Mouse (Mus musculus) midbrain, embryonic 14.5 days (tissue): Measurements from ENCODE around the gene Arhgap27. TPM values are rescaled to one million over a fixed set of nuclear protein-coding genes. Genes with fewer than 3 reads are reported as not detected.

ENCODE experiments used
- ATAC-seq: fragments of 200-750 bp; cut with Nextera tagmentation; 2 replicates; pipeline ENCODE4 v1.8.0; 2017; ENCODE audit warnings: moderate number of reproducible peaks, moderate library complexity; ENCODE audit not compliant: low FRiP score, low TSS enrichment
- DNase-seq: peaks from one replicate; pipeline ENCODE4 v3.0.0-alpha.2; 2015
- H3K27ac ChIP-seq: fragments of 300-500 bp; sonication (generic); replicated peaks from 2 replicates; pipeline ENCODE4 v1.5.1; 2014; ENCODE audit warnings: mild to moderate bottlenecking, low read depth, low read length, moderate library complexity
- H3K27me3 ChIP-seq: fragments of 300-500 bp; sonication (generic); 2 replicates; pipeline ENCODE4 v1.6.1; 2014; ENCODE audit warnings: low read length, control low read depth, mixed read lengths; ENCODE audit not compliant: control insufficient read depth, insufficient read depth
- H3K36me3 ChIP-seq: fragments of 300-500 bp; sonication (generic); 2 replicates; pipeline ENCODE4 v1.6.1; 2014; ENCODE audit warnings: low read length, control low read depth; ENCODE audit not compliant: control insufficient read depth, insufficient read depth
- H3K4me1 ChIP-seq: fragments of 300-500 bp; sonication (generic); 2 replicates; pipeline ENCODE4 v1.6.1; 2014; ENCODE audit warnings: mild to moderate bottlenecking, antibody characterized with exemption, low read length, control low read depth; ENCODE audit not compliant: control insufficient read depth, insufficient read depth
- H3K4me2 ChIP-seq: fragments of 300-500 bp; sonication (generic); 2 replicates; pipeline ENCODE4 v1.6.1; 2014; ENCODE audit warnings: mild to moderate bottlenecking, low read length, moderate library complexity
- H3K4me3 ChIP-seq: fragments of 300-500 bp; sonication (generic); replicated peaks from 2 replicates; pipeline ENCODE4 v1.5.1; 2014; ENCODE audit warnings: low read depth, low read length
- H3K9ac ChIP-seq: fragments of 300-500 bp; sonication (generic); replicated peaks from 2 replicates; pipeline ENCODE4 v1.6.1; 2014; ENCODE audit warnings: mild to moderate bottlenecking, low read length, moderate library complexity
- H3K9me3 ChIP-seq: fragments of 300-500 bp; sonication (generic); 2 replicates; pipeline ENCODE4 v1.6.1; 2016; ENCODE audit warnings: low read length, control low read depth, mixed read lengths; ENCODE audit not compliant: control insufficient read depth
- WGBS: fragments of 180-500 bp; shearing (Covaris S2); extraction: QIAGEN DNeasy Blood & Tissue Kit; methylation state at CpG from one replicate; pipeline ENCODE4 v1.1.7; 2014; 5-methylcytosine and 5-hydroxymethylcytosine counted together
- polyA plus RNA-seq: library from polyadenylated mRNA; unstranded; fragments of >200 nt; fragmentation: Nextera tagmentation; extraction: Ambion mirVana; gene quantifications from 2 replicates; pipeline ENCODE4 v1.2.1, GENCODE M21; 2014

The Arhgap27 gene
- polyA plus RNA-seq, 1 experiment from 2014 or later: 4.0 TPM

GRCm38 (mm10) chr11:103362521-103363181 lies 841 bp downstream of the Arhgap27 start:
- peaks cover 12% of the 10 kb centered on the region for H3K4me1 ChIP-seq
- 1% methylated on average over 33 of the region's 33 CpGs for WGBS
- H3K4me2 ChIP-seq: peak overlapping the region; percentile 55
- H3K4me3 ChIP-seq: peak overlapping the region; percentile 30
- H3K9ac ChIP-seq: peak overlapping the region; percentile 27; the same call in 1 of the 2 replicates
- peaks cover 62% of the 10 kb centered on the region for H3K27me3 ChIP-seq
- H3K27ac ChIP-seq: no peak overlapping the region
- ATAC-seq (no peak), DNase-seq (peak; percentile 31)
- no peaks in the 10 kb centered on the region for H3K9me3 ChIP-seq
- H3K36me3 ChIP-seq: peaks cover 11% of the 10 kb centered on the region

- H3K4me3 ChIP-seq: peak overlapping the region; percentile 30; the same call in 1 of the 2 replicates
- peak overlapping the region; percentile 55; the same call in 1 of the 2 replicates for H3K4me2 ChIP-seq
- ATAC-seq (no peak), DNase-seq (no peak)
- H3K4me1 ChIP-seq: peaks cover 12% of the 10 kb centered on the region
- 2% methylated on average over 13 of the region's 13 CpGs for whole genome bisulfite sequencing
- peaks cover 5% of the 10 kb centered on the region for H3K36me3 ChIP-seq
- H3K27ac ChIP-seq: no peak overlapping the region
- no peaks in the 10 kb centered on the region for H3K9me3 ChIP-seq
- H3K27me3 ChIP-seq: peaks cover 63% of the 10 kb centered on the region
- H3K9ac ChIP-seq: no peak overlapping the region
These were observed 1.4 kb downstream of the Arhgap27 start for GRCm38 (mm10) chr11:103362054-103362432.

GRCm38 (mm10) chr11:103361396-103362053 lies 2.0 kb downstream of the Arhgap27 start:
- Histone ChIP-seq H3K27me3 (peaks cover 63% of the 10 kb centered on the region), H3K4me3 (no peak overlapping the region), H3K36me3 (peaks cover under 1% of the 10 kb centered on the region), H3K27ac (no peak overlapping the region), H3K4me2 (peak overlapping the region; percentile 55), H3K4me1 (peaks cover 12% of the 10 kb centered on the region), H3K9me3 (no peaks in the 10 kb centered on the region), H3K9ac (no peak overlapping the region; the same call in 1 of the 2 replicates)
- WGBS: 3% methylated on average over 25 of the region's 25 CpGs
- DNase-seq: peak; percentile 35
- ATAC-seq: no peak

- peaks cover 12% of the 10 kb centered on the region for H3K4me1 ChIP-seq
- 2% methylated on average over 48 of the region's 48 CpGs for WGBS
- no peaks in the 10 kb centered on the region for H3K9me3 ChIP-seq
- H3K4me2 ChIP-seq: peak overlapping the region; percentile 64
- peaks cover 63% of the 10 kb centered on the region for H3K27me3 ChIP-seq
- H3K4me3 ChIP-seq: peak overlapping the region; percentile 42
- H3K9ac ChIP-seq: peak overlapping the region; percentile 54
- H3K27ac ChIP-seq: no peak overlapping the region
- DNase-seq (no peak), ATAC-seq (no peak)
- no peaks in the 10 kb centered on the region for H3K36me3 ChIP-seq
These were observed 2.8 kb downstream of the Arhgap27 start for GRCm38 (mm10) chr11:103360661-103361081.

GRCm38 (mm10) chr11:103359841-103360641 lies 3.5 kb downstream of the Arhgap27 start:
- peak overlapping the region; percentile 42 for H3K4me3 ChIP-seq
- peak; percentile 59 for ATAC-seq
- H3K4me1 ChIP-seq: peaks cover 12% of the 10 kb centered on the region
- H3K4me2 ChIP-seq: peak overlapping the region; percentile 64
- H3K27me3 ChIP-seq: peaks cover 59% of the 10 kb centered on the region
- no peaks in the 10 kb centered on the region for H3K9me3 ChIP-seq
- no peaks in the 10 kb centered on the region for H3K36me3 ChIP-seq
- H3K27ac ChIP-seq: no peak overlapping the region
- H3K9ac ChIP-seq: peak overlapping the region; percentile 54
- under 1% methylated on average over 60 of the region's 60 CpGs for WGBS
- DNase-seq: peak; percentile 89

- no peak overlapping the region for H3K27ac ChIP-seq
- no peaks in the 10 kb centered on the region for H3K36me3 ChIP-seq
- under 1% methylated on average over 22 of the region's 22 CpGs for WGBS
- H3K9me3 ChIP-seq: no peaks in the 10 kb centered on the region
- H3K4me1 ChIP-seq: peaks cover 12% of the 10 kb centered on the region
- peak; percentile 91 for DNase-seq
- H3K4me2 ChIP-seq: peak overlapping the region; percentile 38
- no peak overlapping the region for H3K4me3 ChIP-seq
- H3K27me3 ChIP-seq: peaks cover 54% of the 10 kb centered on the region
- no peak overlapping the region for H3K9ac ChIP-seq
- no peak; the same call in 1 of the 2 replicates for ATAC-seq
These were observed 4.4 kb downstream of the Arhgap27 start for GRCm38 (mm10) chr11:103359122-103359521.

GRCm38 (mm10) chr11:103358316-103358715 lies 5.2 kb downstream of the Arhgap27 start:
- Histone ChIP-seq H3K4me2 (no peak overlapping the region), H3K9ac (no peak overlapping the region), H3K4me3 (no peak overlapping the region), H3K36me3 (no peaks in the 10 kb centered on the region), H3K27me3 (peaks cover 46% of the 10 kb centered on the region), H3K27ac (no peak overlapping the region), H3K9me3 (no peaks in the 10 kb centered on the region), H3K4me1 (peaks cover 10% of the 10 kb centered on the region)
- no peak for DNase-seq
- ATAC-seq: no peak
- WGBS: 59% methylated on average over 4 of the region's 4 CpGs

GRCm38 (mm10) chr11:103357710-103358109 lies 5.8 kb downstream of the Arhgap27 start:
- Histone ChIP-seq H3K9ac (no peak overlapping the region), H3K4me2 (no peak overlapping the region), H3K27ac (no peak overlapping the region), H3K4me1 (peaks cover 4% of the 10 kb centered on the region; the same call in 1 of the 2 replicates), H3K4me3 (no peak overlapping the region), H3K36me3 (no peaks in the 10 kb centered on the region), H3K27me3 (peaks cover 40% of the 10 kb centered on the region), H3K9me3 (no peaks in the 10 kb centered on the region)
- DNase-seq (no peak), ATAC-seq (no peak)
- 94% methylated on average over 10 of the region's 10 CpGs for WGBS
